Mouse (Mus musculus) CH12.LX (cell line): Measurements from ENCODE around the gene Slc1a7.

Source experiments
- BHLHE40 ChIP-seq: IDR thresholded peaks from 2 replicates; pipeline ENCODE4 v1.6.1; 2011; ENCODE audit warnings: mild to moderate bottlenecking, low read depth, low read length, improper control_type of control experiment
- CHD2 ChIP-seq: IDR thresholded peaks from 2 replicates; pipeline ENCODE4 v1.6.1; 2011; ENCODE audit warnings: low read length, improper control_type of control experiment
- CTCF ChIP-seq, 2 experiments: IDR thresholded peaks in 1 of 2; conservative IDR thresholded peaks in 1 of 2; 2 replicates each; pipeline ENCODE4 v1.5.1; 2011 to 2012; ENCODE audit warnings: low read depth in 2 of 2, low read length in 2 of 2, improper control_type of control experiment in 1 of 2, inconsistent platforms in 1 of 2, mild to moderate bottlenecking in 1 of 2, moderate library complexity in 1 of 2
- EP300 ChIP-seq: IDR thresholded peaks from 2 replicates; pipeline ENCODE4 v1.6.1; 2011; ENCODE audit warnings: low read length, improper control_type of control experiment
- HCFC1 ChIP-seq: IDR thresholded peaks from 2 replicates; pipeline ENCODE4 v1.6.1; 2012; ENCODE audit warnings: low read depth, mild to moderate bottlenecking, inconsistent platforms, low read length, improper control_type of control experiment
- MAFK ChIP-seq: IDR thresholded peaks from 2 replicates; pipeline ENCODE4 v1.6.1; 2011; ENCODE audit warnings: low read length, improper control_type of control experiment; ENCODE audit not compliant: insufficient replicate concordance
- MAX ChIP-seq: IDR thresholded peaks from 2 replicates; pipeline ENCODE4 v1.6.1; 2011; ENCODE audit warnings: low read length, improper control_type of control experiment
- POLR2A ChIP-seq: IDR thresholded peaks from 2 replicates; pipeline ENCODE4 v1.6.1; 2011; ENCODE audit warnings: low read depth, mild to moderate bottlenecking, improper control_type of control experiment, low read length
- RCOR1 ChIP-seq: conservative IDR thresholded peaks from 2 replicates; pipeline ENCODE4 v1.6.1; 2012; ENCODE audit warnings: low read depth, mild to moderate bottlenecking, inconsistent platforms, low read length, improper control_type of control experiment
- SIN3A ChIP-seq: IDR thresholded peaks from 2 replicates; pipeline ENCODE4 v1.6.1; 2012; ENCODE audit warnings: low read length, improper control_type of control experiment, inconsistent platforms
- USF1 ChIP-seq: IDR thresholded peaks from 2 replicates; pipeline ENCODE4 v1.6.1; 2014; ENCODE audit warnings: low read depth, mild to moderate bottlenecking, inconsistent platforms, low read length, improper control_type of control experiment
- ZC3H11A ChIP-seq: IDR thresholded peaks from 2 replicates; pipeline ENCODE4 v1.6.1; 2012; ENCODE audit warnings: low read depth, mild to moderate bottlenecking, inconsistent platforms, low read length, improper control_type of control experiment
- ZMIZ1 ChIP-seq: IDR thresholded peaks from 2 replicates; pipeline ENCODE4 v1.6.1; 2012; ENCODE audit warnings: low read depth, mild to moderate bottlenecking, inconsistent platforms, low read length, improper control_type of control experiment

DNA sequence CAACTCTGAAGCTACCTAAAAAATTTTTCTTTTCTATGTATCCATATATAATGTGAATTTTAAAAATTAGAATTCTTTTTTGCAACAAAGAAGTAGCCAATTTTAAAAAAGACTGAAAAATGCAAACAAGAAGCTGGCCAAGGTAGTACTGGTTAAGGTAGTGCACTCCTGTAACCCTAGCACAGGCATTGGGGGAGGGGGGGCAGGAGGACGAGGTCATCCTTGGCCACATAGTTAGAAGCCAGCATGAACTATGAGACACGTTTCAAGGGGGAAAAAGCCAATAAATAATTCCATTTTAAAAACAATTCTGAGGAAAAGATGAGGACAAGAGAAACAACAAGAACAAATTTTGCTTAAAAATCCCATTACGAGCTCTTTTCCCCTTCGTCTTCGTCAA is 94.4 kb downstream of the Slc1a7 start:
- no peak for TF ChIP-seq MAFK
- TF ChIP-seq BHLHE40 = no peak
- no peak for TF ChIP-seq CTCF (conservative IDR thresholded peaks at IDR 0.05 in 1 of 2, IDR thresholded peaks at IDR 0.05 in 1 of 2; ENCODE audit: low read depth in 2 of 2, low read length in 2 of 2)
- no peak for TF ChIP-seq ZMIZ1
- TF ChIP-seq MAX = no peak
- TF ChIP-seq RCOR1 = no peak
- TF ChIP-seq POLR2A = no peak
- no peak for TF ChIP-seq SIN3A
- no peak for TF ChIP-seq USF1
- no peak for TF ChIP-seq CHD2
- TF ChIP-seq ZC3H11A = no peak
- no peak for TF ChIP-seq EP300
- TF ChIP-seq HCFC1 = no peak
